Mouse (Mus musculus): ENCODE measurements at regions not wholly inside any gene's neighbourhood (a gene's known extent, or its start where the extent isn't known, plus 50 kb on each side); places are given as distances from the start of the nearest gene placed in this dataset.

DNA sequence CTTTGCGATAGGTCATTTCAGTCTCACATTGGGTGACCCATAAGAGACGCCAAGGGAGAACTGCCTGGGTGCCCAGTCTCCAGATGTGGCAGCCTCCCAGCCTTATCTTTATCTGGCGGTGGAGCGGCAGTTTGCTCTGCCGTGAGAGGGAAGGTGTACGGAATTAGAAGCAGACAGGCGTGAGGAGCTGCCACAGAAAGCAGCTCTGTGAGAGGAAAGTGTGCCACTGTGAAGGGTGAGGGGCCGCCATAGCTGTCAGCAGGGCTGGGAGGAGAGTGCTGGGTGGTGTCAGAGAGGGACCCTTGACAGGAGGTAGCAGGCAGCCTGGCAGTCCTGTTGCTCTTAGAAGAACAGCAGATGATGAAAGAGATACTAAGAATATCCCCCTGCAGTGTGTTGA lies 375.0 kb downstream of the Cdh26 start:
- DNase-seq (ENCODE audit: low spot score in 2 of 2) = no peak

DNA sequence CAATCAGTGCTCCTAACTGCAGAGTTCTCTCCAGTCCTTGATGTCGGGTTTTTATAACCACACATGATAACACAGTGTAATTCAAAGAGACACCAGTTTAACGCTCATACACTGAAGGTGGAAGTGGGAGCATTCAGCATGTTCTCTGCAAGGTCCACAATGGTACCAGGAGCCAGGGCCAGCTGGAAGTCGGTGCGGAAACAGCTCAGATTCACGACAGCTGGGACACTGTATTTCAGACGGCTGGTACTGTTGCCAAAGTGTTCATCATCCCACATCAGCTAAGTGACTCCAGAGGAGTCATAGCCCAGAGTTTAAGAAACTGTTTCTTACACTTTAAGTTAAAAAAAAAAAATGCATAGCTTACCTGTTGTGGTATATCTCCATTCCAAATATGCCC lies 391.2 kb downstream of the Cdh26 start:
- DNase-seq (ENCODE audit: low spot score in 2 of 2) = no peak

- no peak for DNase-seq (ENCODE audit: low spot score in 2 of 2)
These were observed 400.0 kb downstream of the Cdh26 start for GRCm38 (mm10) chr2:178830313-178830712.

- no peak for DNase-seq (ENCODE audit: low spot score in 2 of 2)
These were observed 404.7 kb downstream of the Cdh26 start for GRCm38 (mm10) chr2:178834986-178835385.

DNA sequence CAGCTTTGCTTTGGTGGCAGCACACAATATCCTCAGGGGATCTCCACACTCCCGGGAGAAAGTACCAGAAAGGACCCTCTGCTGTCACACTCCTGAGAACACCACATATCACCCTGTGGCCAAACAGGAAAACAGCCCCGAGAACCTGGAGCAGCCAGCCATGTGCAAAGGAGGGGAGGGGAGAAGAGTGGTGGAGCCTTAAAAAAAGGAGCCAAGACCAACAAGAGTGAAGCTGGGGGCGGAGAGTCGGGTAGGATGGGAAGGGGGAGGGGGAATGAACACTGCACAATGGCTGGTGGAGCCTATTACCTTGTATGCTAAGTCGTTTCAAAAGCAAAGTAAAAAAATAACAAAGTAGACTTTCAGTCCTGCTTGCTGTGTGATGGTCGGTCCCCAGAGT lies 408.2 kb downstream of the Cdh26 start:
- DNase-seq (ENCODE audit: low spot score in 2 of 2) = no peak

GRCm38 (mm10) chr2:178840975-178841374 lies 410.6 kb downstream of the Cdh26 start:
- no peak for DNase-seq (ENCODE audit: low spot score in 2 of 2)

DNA sequence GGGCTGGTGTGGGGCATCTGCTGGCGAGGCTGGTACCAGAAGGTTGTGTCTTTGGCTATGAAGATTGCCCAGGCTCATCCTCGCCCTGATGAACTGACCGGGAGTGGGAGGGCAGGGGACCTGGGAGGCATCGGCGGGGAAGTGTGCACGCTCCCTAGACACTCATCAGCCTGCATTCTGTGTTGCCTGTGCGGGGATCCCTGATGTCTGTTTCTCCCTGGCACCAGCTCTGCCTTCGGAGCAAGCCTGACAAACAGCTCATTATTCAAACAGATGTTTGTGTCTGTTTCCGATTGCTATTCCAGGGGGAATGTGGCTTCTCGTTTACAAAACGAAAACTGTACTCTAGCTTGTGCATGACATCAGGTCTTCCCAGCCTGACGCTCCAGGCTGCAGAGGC lies 412.3 kb downstream of the Cdh26 start:
- no peak for DNase-seq (ENCODE audit: low spot score in 2 of 2)

- no peak for DNase-seq (ENCODE audit: low spot score in 2 of 2)
These were observed 413.1 kb downstream of the Cdh26 start for GRCm38 (mm10) chr2:178843458-178843857.

DNA sequence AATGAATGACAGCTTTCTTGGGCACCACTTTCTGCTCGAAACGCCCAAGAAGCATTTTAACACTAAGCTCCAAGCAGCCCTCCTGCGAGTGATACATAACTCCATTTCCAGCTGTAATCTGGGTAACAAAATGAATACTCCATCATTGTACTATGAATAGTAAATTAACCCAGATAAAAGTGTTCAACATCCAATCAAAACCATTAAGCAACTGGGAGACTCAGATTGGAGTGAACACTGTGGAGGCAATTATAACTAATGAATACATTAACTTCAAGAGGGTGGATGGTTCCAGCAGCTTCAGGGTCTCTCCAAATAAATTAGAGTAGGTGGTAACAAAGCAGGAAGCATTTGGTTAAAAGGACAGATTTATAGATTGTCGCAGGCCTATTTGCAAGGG lies 414.2 kb downstream of the Cdh26 start:
- no peak for DNase-seq (ENCODE audit: low spot score in 2 of 2)

GRCm38 (mm10) chr2:178850320-178850719 lies 420.0 kb downstream of the Cdh26 start:
- no peak for DNase-seq (ENCODE audit: low spot score in 2 of 2)

DNA sequence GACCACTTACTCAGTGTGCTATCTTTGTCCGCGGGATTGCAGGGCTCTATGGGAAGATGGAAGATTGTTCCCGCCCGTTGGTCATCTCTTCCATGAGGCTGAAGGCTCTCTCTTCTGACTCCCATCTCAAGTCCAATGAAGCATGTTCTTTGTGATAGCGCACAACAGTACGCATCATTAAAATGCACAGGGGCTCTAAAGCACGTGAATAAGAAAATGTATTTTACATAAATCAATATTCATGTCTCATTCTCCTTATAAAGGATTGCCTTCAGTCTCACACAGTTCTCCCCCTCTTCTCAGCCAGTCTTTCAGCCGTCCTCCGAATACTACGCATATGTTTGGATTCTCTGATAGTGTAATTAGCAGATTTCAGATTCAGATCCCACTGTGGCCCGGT lies 420.4 kb downstream of the Cdh26 start:
- no peak for DNase-seq (ENCODE audit: low spot score in 2 of 2)

DNA sequence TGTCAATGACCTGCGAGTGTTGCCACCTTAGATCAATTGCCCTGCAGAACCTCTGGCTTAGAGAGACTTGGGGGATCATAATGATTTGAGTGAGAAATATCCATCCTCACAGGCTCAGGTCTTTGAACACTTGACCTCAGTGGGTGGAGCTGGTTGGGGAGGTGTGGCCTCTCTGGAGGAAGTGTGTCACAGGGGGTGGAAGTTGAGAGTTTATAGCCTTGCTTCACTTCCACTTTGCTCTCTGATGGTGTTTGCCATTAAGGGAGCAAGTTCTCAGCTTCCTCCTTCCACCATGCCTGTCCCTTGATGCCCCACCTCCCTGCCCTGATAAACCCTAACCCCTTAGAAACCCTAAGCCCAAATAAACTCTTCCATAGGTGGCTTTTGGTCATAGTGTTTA lies 423.7 kb downstream of the Cdh26 start:
- no peak for DNase-seq (ENCODE audit: low spot score in 2 of 2)

DNA sequence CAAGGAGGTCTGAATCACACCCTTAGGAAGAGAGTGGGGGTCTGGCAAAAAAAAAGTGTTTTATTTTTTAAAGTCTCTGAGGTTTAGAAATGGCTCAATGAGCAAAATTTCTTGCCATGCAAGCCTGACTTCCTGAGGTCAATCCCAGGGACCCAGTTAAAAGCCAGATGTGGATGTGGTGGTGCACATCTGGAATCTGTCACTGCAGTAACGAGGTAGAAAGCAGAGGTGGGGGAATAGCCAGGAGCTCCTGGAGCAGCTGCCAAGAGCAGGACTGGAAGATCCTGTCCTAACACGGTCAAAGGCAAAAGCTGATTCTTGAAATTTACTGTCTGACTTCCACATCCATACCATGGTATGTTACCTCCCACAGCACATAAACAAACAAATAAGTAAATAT lies 424.4 kb downstream of the Cdh26 start:
- no peak for DNase-seq (ENCODE audit: low spot score in 2 of 2)

DNA sequence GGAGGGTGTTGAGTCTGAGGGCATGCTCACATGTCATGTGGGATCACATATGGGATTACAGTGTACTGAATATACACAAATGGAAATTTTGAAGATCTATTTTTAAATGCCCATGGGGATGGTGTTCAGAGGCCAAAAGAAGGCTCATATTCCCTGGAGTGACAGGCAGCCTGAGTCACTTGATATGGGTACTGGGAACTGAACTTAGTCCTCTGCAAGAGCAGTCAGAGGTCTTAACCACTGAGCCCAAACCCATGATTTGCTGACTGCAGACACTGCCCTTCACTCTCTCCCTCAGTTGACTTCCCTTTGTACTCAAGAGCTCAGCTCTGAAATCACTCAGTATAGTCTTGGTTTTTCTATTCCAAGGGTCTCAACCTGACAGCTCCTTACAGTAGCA lies 432.3 kb downstream of the Cdh26 start:
- no peak for DNase-seq (ENCODE audit: low spot score in 2 of 2)

GRCm38 (mm10) chr2:178867086-178867485 lies 436.8 kb downstream of the Cdh26 start:
- no peak for DNase-seq (ENCODE audit: low spot score in 2 of 2)

- no peak for DNase-seq (ENCODE audit: low spot score in 2 of 2)
These were observed 438.8 kb downstream of the Cdh26 start for GRCm38 (mm10) chr2:178869160-178869559.

- no peak for DNase-seq (ENCODE audit: low spot score in 2 of 2)
These were observed 448.1 kb downstream of the Cdh26 start for GRCm38 (mm10) chr2:178878436-178878835.

- no peak for DNase-seq (ENCODE audit: low spot score in 2 of 2)
These were observed 455.4 kb downstream of the Cdh26 start for GRCm38 (mm10) chr2:178885686-178886085.

- DNase-seq (ENCODE audit: low spot score in 2 of 2) = no peak
These were observed 458.4 kb downstream of the Cdh26 start for GRCm38 (mm10) chr2:178888704-178889103.

DNA sequence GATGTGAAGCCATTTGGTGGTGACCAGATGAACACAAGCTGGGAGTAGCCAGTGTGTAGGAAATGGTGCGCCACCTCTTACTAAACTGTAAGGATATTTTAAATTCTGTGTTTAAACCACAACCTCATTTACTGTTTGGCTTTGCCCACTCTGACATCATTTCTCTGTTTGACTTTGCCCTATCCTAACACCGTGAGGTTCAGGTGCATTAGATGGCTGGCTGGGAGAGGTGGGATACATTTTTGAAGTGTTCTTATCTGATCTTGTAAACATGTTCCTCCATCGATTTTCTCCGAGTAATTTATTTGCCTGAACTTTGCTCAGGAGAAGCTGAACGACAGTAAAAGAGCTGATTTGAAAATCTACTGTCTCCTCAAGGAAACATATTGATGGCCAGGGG lies 472.1 kb downstream of the Cdh26 start:
- DNase-seq (ENCODE audit: low spot score in 2 of 2) = no peak

DNA sequence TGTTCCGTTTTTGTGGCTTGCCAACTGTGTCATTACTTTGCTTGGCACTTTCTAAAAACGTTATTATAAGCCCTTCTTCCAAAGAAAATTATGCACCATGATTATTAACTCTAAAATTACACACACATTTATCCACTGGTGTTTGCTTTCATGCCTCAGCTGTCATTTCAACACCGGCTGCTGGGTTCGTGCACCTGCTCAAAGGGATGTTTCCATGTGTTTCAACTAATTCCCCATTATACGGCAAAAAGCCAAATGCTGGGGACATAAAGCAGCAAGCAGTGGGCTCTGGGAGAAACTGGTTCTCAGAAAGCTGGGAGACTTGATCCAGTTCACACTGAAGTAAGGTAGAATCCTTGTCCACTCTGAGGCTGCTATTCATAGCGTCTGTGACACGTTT lies 479.0 kb downstream of the Cdh26 start:
- DNase-seq (ENCODE audit: low spot score in 2 of 2) = no peak

DNA sequence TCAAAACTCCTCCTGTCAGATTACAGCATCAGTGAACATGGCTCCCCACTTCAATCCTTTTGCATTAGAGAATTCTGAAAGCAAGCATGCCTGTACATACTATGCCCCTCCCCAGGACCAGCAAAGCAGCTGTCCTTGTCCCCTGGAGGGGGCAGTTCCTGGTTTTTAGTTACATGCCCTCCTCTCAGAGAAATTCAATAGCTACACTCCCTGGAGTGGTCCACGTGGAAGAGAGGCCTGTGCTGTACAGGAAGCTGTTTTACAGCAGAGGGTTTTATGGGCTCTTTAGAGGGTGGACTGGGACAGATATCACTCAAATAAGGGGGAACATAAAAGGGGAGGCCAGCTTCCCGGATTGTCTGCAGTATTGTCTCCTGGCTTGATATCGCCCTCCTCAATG lies 481.3 kb downstream of the Cdh26 start:
- no peak for DNase-seq (ENCODE audit: low spot score in 2 of 2)

- no peak for DNase-seq (ENCODE audit: low spot score in 2 of 2)
These were observed 486.1 kb downstream of the Cdh26 start for GRCm38 (mm10) chr2:178916316-178917033.

DNA sequence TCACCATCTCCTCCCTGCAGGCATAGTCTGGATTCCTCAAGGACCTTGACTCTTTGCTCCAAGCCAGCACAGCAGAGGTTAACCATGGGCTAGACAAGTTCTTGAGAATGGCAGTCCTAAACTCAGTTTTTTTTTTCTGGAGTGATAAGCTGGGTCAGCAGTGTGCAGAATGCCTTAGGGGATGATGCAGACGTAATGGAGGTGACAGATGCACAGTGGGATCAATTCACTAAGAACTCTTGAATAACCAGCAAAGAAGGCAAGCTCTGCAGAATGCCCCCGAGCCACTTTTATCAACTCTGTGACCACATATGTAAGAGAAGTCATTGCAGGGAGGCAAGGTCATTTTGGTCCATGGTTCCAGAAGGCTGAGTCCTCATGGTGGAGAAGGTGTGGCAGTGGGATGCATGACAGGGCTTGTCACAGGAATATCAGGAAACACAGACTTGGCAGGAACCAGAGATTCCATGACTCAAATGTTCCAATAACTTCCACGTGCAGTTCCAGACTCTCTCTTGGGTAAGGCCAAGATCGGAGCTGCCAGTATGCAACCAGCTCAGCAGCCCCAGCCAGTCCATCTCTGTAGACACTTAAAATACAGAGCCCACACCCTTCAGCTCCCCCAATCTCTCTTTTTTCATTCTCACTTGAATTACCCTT lies 494.3 kb downstream of the Cdh26 start:
- DNase-seq (ENCODE audit: low spot score in 2 of 2) = no peak
